Mouse (Mus musculus) heart, embryonic 16.5 days (tissue): Measurements from ENCODE around the gene Fxr2. TPM values are rescaled to one million over a fixed set of nuclear protein-coding genes. Genes with fewer than 3 reads are reported as not detected.

Source experiments
- ATAC-seq: fragments of 200-750 bp; cut with Nextera tagmentation; replicated peaks from 2 replicates; pipeline ENCODE4 v1.8.0; 2017; ENCODE audit warnings: moderate number of reproducible peaks; ENCODE audit not compliant: insufficient read depth, low FRiP score; ENCODE audit errors: extremely low read depth
- H3K27ac ChIP-seq: fragments of 300-500 bp; sonication (generic); 2 replicates; pipeline ENCODE4 v1.5.1; 2014; ENCODE audit warnings: mild to moderate bottlenecking, low read length, control low read depth, moderate library complexity
- H3K27me3 ChIP-seq: fragments of 300-500 bp; sonication (generic); 2 replicates; pipeline ENCODE4 v1.6.1; 2014; ENCODE audit warnings: low read length, mixed read lengths; ENCODE audit not compliant: control insufficient read depth, insufficient read depth
- H3K36me3 ChIP-seq: fragments of 300-500 bp; sonication (generic); 2 replicates; pipeline ENCODE4 v1.6.1; 2014; ENCODE audit not compliant: control insufficient read depth, insufficient read depth
- H3K4me1 ChIP-seq: fragments of 300-500 bp; sonication (generic); 2 replicates; pipeline ENCODE4 v1.6.1; 2014; ENCODE audit warnings: low read length, mixed read lengths; ENCODE audit not compliant: control insufficient read depth, insufficient read depth
- H3K4me2 ChIP-seq: fragments of 300-500 bp; sonication (generic); 2 replicates; pipeline ENCODE4 v1.6.1; 2014; ENCODE audit warnings: low read depth, mild to moderate bottlenecking, control low read depth, low read length
- H3K4me3 ChIP-seq: fragments of 300-500 bp; sonication (generic); 2 replicates; pipeline ENCODE4 v1.5.1; 2014; ENCODE audit warnings: mild to moderate bottlenecking, control low read depth, low read length
- H3K9ac ChIP-seq: fragments of 300-500 bp; sonication (generic); 2 replicates; pipeline ENCODE4 v1.6.1; 2014; ENCODE audit warnings: low read length, control low read depth
- H3K9me3 ChIP-seq: fragments of 300-500 bp; sonication (generic); replicated peaks from 2 replicates; pipeline ENCODE4 v1.6.1; 2016; ENCODE audit warnings: low read length; ENCODE audit not compliant: control insufficient read depth
- WGBS: fragments of 180-500 bp; shearing (Covaris S2); extraction: QIAGEN DNeasy Blood & Tissue Kit; methylation state at CpG from one replicate; pipeline ENCODE4 v1.1.7; 2014; 5-methylcytosine and 5-hydroxymethylcytosine counted together
- polyA plus RNA-seq: library from polyadenylated mRNA; unstranded; fragments of >200 nt; fragmentation: Nextera tagmentation; extraction: Ambion mirVana; gene quantifications from 2 replicates; pipeline ENCODE4 v1.2.1, GENCODE M21; 2015

The Fxr2 gene
- polyA plus RNA-seq, 1 experiment from 2014 or later, result 22.1 TPM

DNA sequence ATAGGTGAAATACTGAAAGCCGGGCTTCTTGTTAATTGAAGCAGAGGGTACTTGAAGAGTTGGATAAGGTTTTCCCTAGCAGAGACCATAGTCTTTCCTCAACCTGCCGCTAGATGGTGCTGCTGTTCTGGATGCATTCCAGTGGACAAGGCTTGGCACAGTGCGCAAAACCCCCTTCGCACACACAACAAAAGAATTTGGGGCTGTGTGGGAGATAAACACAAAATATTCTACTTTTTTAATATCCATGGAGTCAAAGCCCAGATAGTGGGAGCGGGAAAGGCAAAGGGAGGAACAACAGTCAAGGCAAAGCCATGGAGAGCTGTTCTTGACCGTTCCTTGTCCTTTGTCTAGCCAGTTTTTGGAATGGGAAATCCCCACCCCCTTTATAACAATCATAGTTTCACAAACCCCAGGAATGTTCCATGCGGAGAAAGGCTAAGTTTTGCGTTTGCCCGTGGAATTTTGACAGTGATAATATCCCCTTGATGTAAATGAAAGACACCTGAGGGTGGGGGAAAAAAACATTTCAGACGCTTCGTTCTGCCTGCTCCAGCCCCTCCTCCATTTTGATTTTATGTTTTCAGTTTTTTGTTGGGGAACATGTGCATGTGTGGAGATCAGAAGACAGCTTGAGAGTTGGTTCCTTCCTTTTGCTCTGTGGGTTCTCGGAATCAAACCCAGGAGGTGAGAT, 50.2 kb downstream of the Fxr2 start:
- peak overlapping the region; percentile 97 for H3K27ac ChIP-seq
- peak overlapping the region; percentile 90 for H3K4me3 ChIP-seq
- H3K9me3 ChIP-seq, result no peaks in the 10 kb centered on the region
- 0 out of 2 replicates have a peak, but pooled peaks have one; percentile 33 for ATAC-seq
- peaks cover 12% of the 10 kb centered on the region for H3K36me3 ChIP-seq
- peaks cover 31% of the 10 kb centered on the region for H3K4me1 ChIP-seq
- H3K4me2 ChIP-seq, result peak overlapping the region; percentile 78
- H3K27me3 ChIP-seq, result no peaks in the 10 kb centered on the region
- peak overlapping the region; percentile 56 for H3K9ac ChIP-seq
- WGBS, result 22% methylated on average over 12 of the region's 12 CpGs

DNA sequence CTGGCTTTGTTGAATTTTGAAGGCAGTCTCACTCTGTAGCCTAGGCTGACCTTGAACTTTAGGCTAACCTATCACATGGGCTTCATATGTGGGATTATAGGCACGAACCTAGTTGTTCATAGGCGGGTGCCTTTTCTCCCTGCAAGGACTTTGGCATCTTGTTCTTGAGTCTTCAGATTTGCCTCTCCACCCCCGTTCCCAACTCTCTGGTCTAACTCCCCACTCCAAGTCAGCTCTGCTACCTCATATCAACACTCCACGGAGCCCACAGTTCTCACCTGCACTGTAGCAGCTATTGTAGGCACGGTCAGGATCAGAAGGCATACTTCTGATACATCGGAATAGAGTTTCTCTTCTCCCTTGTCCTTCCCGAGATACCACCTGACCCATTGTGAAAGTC, 50.8 kb downstream of the Fxr2 start:
- H3K9me3 ChIP-seq, result no peaks in the 10 kb centered on the region
- H3K27me3 ChIP-seq, result no peaks in the 10 kb centered on the region
- 70% methylated on average over 7 of the region's 7 CpGs for WGBS
- H3K4me2 ChIP-seq, result no peak overlapping the region
- H3K9ac ChIP-seq, result peak overlapping the region; percentile 56; the same call in 1 of the 2 replicates
- no peak overlapping the region for H3K4me3 ChIP-seq
- no peak for ATAC-seq
- peak overlapping the region; percentile 49 for H3K27ac ChIP-seq
- H3K4me1 ChIP-seq, result peaks cover 31% of the 10 kb centered on the region
- H3K36me3 ChIP-seq, result peaks cover 6% of the 10 kb centered on the region

DNA sequence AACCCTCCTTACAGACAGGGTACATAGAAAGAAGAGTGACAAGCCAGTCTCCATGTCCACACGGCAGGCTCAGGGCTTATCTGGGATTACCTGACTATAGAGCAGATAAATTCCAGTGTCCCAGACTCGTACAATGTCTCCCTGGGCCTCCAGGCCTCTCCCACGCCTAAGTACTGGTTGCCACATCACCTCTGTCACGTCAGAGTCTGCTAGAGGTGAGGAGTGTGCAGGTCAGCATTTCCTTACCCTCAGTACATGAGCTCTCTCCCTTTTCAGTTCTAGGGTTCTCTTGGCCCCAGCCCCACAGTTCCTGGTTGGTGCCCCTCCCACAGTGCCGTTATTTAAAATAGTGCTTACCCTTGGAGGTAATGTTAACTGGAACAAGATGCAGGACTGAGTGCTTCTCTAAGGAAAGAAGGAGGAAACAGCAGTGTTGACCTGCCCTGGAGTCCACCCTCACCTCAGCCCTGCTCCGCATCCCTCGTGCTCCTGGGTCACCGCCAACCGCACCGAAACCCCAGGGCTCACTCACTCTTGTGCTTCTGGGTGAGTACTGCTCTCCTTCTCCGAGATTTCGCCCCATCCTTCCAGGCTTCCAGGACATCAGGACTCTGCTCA, 51.4 kb downstream of the Fxr2 start:
- Histone ChIP-seq H3K9ac (no peak overlapping the region), H3K36me3 (peaks cover 4% of the 10 kb centered on the region; the same call in 1 of the 2 replicates), H3K4me3 (no peak overlapping the region), H3K27me3 (no peaks in the 10 kb centered on the region), H3K4me2 (no peak overlapping the region), H3K4me1 (peaks cover 31% of the 10 kb centered on the region), H3K27ac (no peak overlapping the region), H3K9me3 (no peaks in the 10 kb centered on the region)
- 74% methylated on average over 12 of the region's 12 CpGs for WGBS
- ATAC-seq, result no peak

DNA sequence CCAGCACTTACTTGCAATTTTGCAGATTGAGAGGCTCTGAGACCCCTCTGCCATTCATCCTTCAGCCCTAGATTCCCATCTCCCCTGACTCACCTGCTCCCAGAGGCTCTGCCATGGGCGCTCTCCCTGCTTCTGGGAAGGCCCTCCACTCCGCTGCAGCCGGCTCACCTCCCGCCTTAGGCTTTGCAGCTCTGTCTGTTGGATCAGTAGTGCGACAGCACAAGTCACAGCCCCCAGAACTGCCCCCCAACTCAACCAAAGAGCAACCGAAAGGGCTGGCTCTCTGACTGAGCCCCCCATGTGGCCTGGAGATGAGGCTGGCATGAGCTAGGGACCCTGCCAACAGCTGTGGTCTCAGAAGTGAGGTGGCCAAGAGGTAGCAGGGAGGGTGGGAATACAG, 52.1 kb downstream of the Fxr2 start:
- Histone ChIP-seq H3K4me2 (no peak overlapping the region), H3K4me1 (peaks cover 27% of the 10 kb centered on the region), H3K9ac (0 out of 2 replicates have a peak overlapping the region, but pooled peaks have one; percentile 32), H3K9me3 (no peaks in the 10 kb centered on the region), H3K4me3 (no peak overlapping the region), H3K27me3 (no peaks in the 10 kb centered on the region), H3K27ac (peak overlapping the region; percentile 86), H3K36me3 (no peaks in the 10 kb centered on the region)
- 86% methylated on average over 6 of the region's 6 CpGs for WGBS
- no peak for ATAC-seq

DNA sequence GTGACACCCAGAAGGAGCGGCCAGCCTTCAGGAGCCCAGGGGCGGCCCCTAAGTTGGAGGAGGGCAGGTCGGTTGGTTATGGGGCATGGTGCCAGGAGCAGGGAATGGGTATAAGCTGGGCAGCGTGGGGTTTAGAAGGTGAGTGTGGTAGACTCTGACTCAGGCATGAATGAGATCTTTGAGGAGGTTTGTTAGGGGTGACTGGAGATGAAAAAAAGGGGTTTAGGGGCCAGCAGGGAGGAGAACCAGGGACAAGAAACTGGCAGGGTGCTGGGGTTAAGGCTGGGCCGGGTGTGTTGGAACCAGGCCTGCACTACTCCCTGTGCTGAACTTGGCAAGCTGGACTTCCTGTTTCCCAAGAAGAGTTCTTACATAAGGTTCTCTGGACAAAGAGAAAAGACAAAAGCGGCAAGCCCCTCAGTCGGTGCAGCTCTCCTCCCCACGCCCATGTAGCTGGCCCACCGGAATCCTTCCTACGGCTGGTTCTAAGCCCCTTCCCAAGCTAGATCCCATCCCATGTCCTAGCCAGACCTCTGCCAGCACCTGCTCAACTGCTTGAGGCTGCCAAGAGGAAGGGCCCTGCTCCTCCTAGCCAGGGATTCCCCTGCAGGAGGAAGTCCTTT, 52.8 kb downstream of the Fxr2 start, which contains the start of gene Tnfsf13:
Gene Tnfsf13 (minus strand): TSS at position 259 of the 623 bp plus-strand sequence.
- H3K4me1 ChIP-seq, result peaks cover 24% of the 10 kb centered on the region
- H3K9ac ChIP-seq, result peak within 1 kb of the TSS; percentile 54
- no peak within 1 kb of the TSS for H3K4me3 ChIP-seq
- H3K4me2 ChIP-seq, result peak within 1 kb of the TSS; percentile 18
- H3K27ac ChIP-seq, result peak within 1 kb of the TSS; percentile 86
- no peak; the same call in 1 of the 2 replicates for ATAC-seq
- 56% methylated on average over 10 of the region's 10 CpGs for WGBS
- no peaks in the 10 kb centered on the region for H3K27me3 ChIP-seq
- no peaks in the 10 kb centered on the region for H3K36me3 ChIP-seq
- no peaks in the 10 kb centered on the region for H3K9me3 ChIP-seq

DNA sequence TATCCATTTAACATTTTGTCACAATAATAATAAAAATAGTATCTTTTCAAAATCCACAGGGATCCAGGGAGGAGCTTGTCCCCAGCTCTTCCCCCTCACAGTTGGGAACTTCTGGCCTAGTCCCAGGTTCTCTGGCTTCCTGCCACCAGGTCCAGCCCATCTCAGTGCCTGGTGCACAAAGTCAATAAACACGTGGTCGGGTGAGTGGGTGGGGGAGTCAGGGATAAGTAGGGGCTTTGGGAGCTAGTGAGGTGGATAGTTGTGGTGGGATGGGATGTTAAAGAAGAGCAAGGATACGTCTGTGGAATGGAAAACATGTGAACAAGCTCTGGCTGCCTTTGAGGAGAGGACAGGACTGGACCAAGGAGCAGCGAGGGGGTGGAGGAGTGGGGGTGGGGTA, 53.6 kb downstream of the Fxr2 start:
- no peak overlapping the region for H3K4me3 ChIP-seq
- H3K4me2 ChIP-seq, result peak overlapping the region; percentile 18; the same call in 1 of the 2 replicates
- H3K4me1 ChIP-seq, result peaks cover 19% of the 10 kb centered on the region
- ATAC-seq, result no peak
- peak overlapping the region; percentile 86 for H3K27ac ChIP-seq
- H3K36me3 ChIP-seq, result no peaks in the 10 kb centered on the region
- H3K9ac ChIP-seq, result peak overlapping the region; percentile 4; the same call in 1 of the 2 replicates
- 20% methylated on average over 4 of the region's 4 CpGs for WGBS
- no peaks in the 10 kb centered on the region for H3K27me3 ChIP-seq
- H3K9me3 ChIP-seq, result no peaks in the 10 kb centered on the region

DNA sequence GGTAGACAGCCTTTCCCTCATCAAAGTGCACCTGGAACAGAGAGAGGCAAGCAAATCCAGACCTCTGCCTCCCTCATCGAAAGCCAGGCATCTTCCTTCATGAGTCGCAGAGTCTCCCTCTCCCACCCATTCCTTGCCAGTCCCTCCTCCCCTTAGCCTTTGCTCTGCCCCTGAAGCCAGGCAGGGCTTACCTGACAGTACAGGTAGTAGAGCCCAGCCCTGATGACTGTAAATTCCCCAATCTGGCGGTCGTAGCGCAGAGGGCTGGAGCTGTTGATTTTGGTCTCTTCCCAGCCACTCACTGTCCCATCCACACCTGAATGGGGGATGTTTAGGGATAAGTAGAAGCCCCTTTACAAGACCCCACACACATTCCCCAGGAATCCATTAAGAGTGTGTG, 54.3 kb downstream of the Fxr2 start:
- H3K4me1 ChIP-seq, result peaks cover 19% of the 10 kb centered on the region
- no peaks in the 10 kb centered on the region for H3K27me3 ChIP-seq
- H3K4me3 ChIP-seq, result no peak overlapping the region
- no peak for ATAC-seq
- H3K4me2 ChIP-seq, result no peak overlapping the region
- no peak overlapping the region for H3K9ac ChIP-seq
- H3K36me3 ChIP-seq, result no peaks in the 10 kb centered on the region
- no peaks in the 10 kb centered on the region for H3K9me3 ChIP-seq
- WGBS, result 53% methylated on average over 5 of the region's 5 CpGs
- H3K27ac ChIP-seq, result no peak overlapping the region

DNA sequence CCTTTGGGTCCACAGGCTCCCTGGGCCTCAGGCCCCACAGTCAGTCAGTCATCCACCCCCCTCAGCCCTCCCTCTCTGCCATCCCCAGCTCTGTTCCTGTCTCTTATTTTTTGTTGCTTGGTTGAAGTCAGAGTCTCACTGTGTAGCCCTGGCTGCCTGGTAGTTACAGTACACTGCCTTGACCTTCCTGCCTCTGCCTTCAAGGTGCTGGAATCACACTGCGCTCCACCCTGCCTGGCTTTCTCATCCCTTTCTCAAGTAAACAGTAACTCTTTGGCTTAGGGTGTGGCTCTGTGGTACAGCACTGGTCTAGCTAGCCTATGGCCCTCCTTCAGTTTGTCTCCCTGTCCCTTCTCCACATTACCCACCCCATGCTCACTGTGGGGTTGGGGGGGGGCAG, 57.1 kb downstream of the Fxr2 start:
- no peak overlapping the region for H3K4me2 ChIP-seq
- no peak overlapping the region for H3K27ac ChIP-seq
- H3K4me3 ChIP-seq, result no peak overlapping the region
- H3K4me1 ChIP-seq, result peaks cover 14% of the 10 kb centered on the region
- H3K27me3 ChIP-seq, result no peaks in the 10 kb centered on the region
- WGBS, result 95% methylated on average over 1 of the region's 1 CpGs
- ATAC-seq, result no peak
- no peaks in the 10 kb centered on the region for H3K36me3 ChIP-seq
- H3K9me3 ChIP-seq, result no peaks in the 10 kb centered on the region
- H3K9ac ChIP-seq, result no peak overlapping the region
